Mouse (Mus musculus) cerebellum, adult 9-11 months (tissue): ENCODE data around the gene Emx1.

Experiments
- DNase-seq: peaks from one replicate; pipeline ENCODE4 v3.0.0; 2022

Emx1 gene

DNA sequence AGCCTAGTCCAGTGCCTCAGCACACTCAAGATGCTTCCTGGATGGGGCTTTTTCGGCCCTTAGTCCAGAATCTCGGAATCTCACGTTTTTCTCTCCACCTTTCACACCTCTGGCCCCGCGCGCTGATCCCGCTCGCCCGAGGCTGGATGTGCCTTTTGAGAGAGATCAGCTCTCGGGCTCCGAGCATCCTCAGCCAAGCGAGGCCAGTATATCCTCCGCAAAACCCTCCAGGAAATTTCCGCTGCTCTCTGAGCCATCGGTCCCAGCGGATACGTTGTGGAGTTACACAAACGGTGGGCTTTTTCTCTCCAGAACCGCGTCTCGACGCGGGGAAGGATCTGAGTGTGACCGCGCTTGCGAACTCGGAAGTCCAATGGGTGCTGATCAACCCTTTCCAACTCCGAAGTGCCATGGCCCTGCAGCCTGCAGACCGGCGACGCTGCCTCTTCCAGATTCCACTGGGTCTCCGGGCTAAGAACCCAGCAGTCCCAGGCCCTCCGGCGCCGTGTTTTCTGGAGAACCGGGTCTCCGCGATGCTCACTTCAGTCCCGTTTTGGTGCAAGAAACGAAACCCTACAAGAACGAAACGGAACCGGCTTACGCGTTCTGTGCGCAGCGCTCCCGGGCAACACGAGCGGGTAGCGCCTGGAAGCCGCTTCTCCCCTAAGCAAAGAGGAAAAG is 2.8 kb downstream of the Emx1 start:
- DNase-seq, result no peak

DNA sequence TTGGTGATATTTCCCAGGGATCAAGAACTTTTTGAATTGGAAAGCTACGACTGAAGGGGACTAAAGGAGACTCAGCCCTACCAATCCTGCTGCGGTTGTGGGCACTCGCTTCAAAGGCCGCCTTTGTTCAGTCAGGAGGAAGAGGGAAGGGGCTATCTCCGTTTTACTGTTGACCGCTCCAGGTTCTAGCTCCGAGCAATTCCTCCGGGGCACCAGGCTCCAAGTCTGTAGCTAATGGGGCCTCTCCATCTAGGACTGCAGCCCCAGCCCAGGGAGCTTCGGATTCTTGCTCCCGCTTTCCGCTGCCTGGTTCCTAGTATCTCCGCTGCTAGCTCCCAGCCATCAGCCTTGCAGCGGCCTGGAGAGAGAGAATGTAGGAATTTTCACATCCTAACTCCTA is 3.4 kb downstream of the Emx1 start:
- DNase-seq, result no peak

GRCm38 (mm10) chr6:85191751-85192440 is 4.7 kb downstream of the Emx1 start:
- no peak for DNase-seq

- no peak for DNase-seq
Measured at GRCm38 (mm10) chr6:85193381-85194318, 6.4 kb downstream of the Emx1 start.

DNA sequence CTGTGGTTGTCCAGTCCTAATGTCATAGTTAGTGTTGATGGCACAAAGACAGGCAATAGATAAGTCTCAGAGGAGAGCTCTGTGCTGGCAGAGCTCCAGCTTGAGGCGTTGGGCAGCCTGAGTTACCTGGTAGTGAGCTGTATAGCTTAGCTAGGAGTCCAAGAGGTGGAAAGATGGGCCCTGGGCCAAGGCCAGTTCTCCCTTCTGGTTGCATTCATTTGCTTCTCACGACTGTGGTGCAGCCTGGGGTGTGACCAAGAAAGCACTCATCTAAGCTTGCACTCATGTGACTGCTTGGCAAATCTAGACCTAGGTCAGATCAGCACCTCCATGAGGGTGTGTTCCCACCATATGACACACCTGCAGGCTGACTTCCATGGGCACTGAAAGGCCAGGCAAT is 10.7 kb downstream of the Emx1 start:
- no peak for DNase-seq

GRCm38 (mm10) chr6:85206182-85206938 is 19.1 kb downstream of the Emx1 start:
- DNase-seq, result no peak

GRCm38 (mm10) chr6:85206939-85207285 is 19.7 kb downstream of the Emx1 start:
- DNase-seq, result no peak

GRCm38 (mm10) chr6:85207345-85207744 is 20.1 kb downstream of the Emx1 start:
- DNase-seq, result no peak

DNA sequence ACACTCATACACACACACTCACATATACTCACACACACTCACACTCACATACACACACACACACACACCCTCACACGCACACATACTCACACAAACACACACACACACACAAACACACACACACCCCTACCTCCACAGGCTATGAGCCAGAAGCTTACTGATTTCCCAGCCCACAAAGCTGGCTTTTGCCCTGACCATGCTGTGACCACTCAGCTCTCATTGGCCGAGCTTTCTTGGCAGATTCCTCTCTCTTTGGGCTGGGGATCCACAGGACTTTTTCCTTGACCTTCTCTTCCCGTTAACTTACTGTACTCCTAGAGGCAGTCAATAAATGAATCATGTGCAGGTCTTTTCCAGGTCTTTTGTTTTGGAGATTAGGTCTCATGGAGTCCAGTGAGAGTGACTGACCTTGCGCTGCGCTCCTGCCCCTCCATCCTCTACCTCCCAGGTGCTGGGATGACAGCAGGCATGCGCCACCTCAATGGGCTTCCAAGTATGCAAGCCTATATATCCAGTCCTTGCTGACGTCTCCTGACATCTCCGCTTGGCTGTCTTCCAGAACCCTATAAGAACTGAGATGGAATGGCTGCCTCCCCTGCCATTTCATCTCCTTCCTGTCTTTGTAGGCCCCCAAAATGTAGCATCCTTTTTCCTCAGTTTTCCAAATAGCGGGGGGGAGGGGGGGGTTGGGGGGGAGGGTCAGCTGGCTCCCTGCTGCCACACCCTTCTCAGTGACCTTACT is 22.2 kb downstream of the Emx1 start:
- DNase-seq, result no peak

- no peak for DNase-seq
Measured at GRCm38 (mm10) chr6:85210686-85211085, 23.4 kb downstream of the Emx1 start.

DNA sequence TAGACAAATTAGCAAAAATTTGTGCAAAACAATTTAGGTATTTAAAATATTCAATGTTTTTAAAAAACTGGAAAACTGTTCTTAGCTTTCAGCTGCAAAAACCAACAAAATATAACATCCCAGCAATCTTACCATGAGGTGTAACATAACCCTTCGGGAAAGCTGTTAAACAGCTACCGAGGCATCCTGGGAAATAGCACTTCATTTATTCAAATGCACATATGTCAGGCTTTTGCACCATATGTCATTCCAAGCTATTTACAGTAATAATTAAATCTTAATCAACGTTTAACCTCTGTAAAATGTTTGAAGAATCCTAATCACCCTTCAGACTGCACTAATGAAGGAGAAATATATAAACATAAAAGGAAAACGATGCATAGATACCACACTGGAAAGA is 31.0 kb downstream of the Emx1 start:
- no peak for DNase-seq

DNA sequence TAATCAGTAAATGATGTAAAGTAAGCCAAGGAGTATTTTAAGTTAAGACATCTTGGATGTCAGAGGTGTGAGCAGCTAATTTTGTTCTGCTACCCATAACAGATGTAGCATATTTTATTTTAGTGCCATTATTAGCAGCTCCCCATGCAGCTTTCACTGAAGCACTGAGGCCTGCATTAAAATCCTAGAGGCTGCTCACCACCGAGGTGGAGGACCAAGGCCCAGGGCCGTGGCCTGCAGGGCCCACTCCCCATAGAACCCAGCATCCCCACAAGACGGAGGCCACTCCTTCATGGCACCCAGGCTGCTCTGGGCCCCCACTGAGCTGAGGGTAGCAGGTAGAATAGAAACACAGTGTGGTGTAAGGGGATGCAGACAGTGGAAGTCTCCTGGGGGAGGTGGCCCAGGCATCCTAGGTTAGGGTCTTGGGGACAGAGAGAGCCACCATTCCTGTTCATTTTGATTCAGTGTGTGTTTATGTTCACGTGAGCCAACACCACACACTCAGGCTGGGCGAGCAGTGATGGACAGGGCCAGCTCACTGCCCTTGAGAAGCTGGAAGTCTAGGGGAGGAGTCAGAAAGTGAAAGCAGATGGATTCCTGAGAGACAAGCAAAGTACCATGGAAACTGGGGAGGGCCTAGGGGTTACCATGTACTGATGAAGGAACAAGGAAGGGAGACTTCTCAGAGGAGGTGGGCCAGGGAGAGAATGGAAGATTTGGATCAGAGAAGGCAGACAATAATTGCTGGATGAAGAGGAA is 31.6 kb downstream of the Emx1 start:
- DNase-seq, result no peak

DNA sequence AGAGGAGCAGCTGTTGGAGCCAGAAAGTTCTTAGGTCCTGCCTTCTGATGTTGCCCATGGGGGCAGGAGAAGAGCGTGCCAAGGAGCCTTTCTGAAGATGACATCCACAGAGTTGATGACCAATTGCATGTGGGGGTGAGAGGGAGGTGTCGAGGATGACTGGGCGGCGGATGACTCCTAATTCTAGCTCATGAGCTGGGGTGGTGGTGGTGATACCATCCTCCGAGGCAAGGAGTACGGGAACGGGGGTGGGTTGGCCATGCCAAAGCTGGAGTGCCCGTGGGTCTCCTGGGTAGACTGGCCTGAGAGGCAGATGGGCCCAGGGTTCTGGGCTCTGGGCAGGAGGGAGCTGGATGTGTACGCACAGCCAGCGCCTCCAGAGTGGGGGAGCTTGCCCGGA is 32.5 kb downstream of the Emx1 start:
- DNase-seq, result no peak

- DNase-seq, result no peak
Measured at GRCm38 (mm10) chr6:85220917-85221316, 33.7 kb downstream of the Emx1 start.

GRCm38 (mm10) chr6:85222551-85222950 is 35.3 kb downstream of the Emx1 start:
- peak; percentile 65 for DNase-seq

DNA sequence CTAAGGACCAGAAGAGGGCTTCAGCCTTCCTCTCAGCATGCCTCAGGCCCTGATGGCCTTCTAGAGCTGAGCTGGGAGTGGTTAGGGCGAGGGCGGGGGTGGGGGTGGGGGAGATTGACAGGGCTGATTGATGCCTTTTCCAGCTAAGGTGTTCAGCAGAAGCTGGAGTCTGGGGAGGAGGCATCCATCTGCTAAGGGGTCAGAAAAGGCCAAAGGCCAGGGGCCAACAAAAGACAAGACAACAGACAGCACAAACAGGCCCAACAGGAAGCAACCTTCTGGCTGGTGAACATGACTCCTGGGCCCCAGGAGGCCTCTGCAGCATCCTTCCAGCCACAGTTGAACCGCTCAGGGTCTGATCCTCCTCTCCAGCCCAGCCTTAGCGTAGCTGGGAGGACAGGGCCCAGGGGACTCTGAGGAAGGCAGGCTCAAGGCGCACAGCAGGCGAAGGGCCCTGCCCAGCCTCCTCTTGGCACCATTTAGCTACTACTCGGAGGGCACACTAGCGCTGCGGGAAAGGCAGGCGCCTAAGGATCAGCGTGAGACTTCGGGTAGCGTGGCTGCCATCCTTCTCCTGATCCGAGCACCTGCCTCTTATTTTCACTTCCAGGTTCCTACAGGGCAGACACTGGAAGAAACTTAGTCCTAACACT is 36.4 kb downstream of the Emx1 start:
- peak; percentile 46 for DNase-seq

- peak; percentile 73 for DNase-seq
Measured at GRCm38 (mm10) chr6:85224442-85224891, 37.2 kb downstream of the Emx1 start.

DNA sequence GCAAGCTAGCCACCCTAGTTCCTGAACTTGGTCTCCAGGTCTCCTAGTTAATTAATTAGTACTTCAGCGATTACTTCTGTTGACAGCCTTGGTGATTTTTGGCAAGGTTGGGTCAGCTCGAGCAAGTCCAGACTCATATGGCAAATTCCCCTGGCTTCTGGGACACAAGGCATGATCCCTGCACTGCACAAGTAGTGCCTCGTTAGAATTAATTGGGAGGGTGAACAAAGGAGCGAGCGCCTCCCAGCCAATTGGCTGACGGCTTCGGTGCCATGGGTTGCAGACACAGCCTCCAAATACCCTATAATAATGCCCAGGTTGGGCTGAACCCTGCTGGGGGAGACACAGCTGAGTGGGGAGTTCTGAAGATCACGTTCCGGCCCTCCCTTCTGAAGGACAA is 39.3 kb downstream of the Emx1 start:
- DNase-seq, result no peak

DNA sequence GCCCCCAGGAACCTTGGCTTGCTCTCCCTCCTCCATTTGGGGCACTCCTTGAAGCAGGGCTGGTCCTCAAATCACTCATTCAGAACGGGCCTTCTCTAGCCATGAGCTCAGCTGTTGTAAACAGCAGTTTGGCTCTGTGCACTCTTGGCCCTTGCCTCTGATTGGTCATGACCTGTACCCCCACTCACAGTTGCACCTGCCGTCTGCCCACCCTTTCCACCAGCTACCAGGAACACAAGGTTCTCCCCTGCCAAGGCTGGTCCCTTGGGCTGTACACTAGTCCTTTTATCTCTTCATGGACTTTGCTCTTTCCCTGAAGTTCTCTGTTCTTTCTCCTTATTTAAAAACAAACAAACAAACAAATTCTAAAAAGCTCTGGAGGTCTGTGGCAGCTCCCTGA is 40.3 kb downstream of the Emx1 start:
- DNase-seq, result no peak

- DNase-seq, result no peak
Measured at GRCm38 (mm10) chr6:85230762-85231161, 43.5 kb downstream of the Emx1 start.

DNA sequence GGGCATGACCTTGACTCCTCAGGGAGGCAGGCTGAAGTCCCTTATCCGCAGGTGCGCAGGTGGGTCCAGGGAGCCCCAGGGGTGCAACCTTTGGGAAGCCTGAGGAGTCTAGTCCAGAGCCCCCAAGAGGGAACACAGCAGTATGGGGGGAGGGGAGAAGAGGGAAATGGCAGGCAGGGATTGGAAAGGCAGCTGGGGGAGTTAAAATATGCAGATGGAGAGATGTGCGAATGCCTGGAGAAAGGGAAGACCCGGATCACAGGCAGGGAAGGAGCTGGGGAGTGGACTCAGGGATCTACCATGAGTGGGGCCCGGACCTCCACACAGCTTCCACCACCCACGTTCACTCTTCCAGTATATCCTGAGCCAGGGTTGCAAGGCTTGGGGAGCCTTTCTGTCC is 44.2 kb downstream of the Emx1 start:
- no peak for DNase-seq
